Comparison of ENCODE assay signal across 17 mouse cellular contexts in the genomic region with DNA sequence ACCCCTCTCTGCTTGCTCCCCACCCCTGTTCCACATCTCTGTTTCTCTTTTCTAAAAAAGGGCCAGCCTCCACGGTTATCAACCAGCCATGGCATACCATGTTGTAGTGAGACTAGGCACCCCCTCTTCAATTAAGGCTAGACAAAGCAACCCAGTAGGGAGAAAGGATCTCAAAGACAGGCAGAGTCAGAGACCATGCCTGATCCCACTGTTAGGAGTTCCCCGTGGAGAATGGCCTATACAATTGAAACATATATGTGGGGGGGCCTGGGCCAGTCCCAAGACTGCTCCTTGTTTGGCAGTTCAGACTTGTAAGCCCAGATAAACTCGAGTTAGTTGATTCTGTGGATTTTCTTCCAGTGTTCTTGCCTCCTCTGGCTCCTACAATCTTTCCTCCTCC.
"Had no signal": no experiment of that assay in that cellular context is flagged by ENCODE, and none has a peak within 500 bp of the region (broad histone marks: within the 10 kb centered on the region; RNA-seq: fewer than 3 reads in every experiment).

No protein-coding gene starts in this region.

- DNase-seq: lung, adult 18-20 months; lung, embryonic 14.5 days; lung, postnatal 10 days; lung, postnatal 4 days; retina, postnatal 1 day; right cerebral cortex, adult 18-20 months; right cerebral cortex, postnatal 25 days; right cerebral cortex, postnatal 4 days; spleen, adult 18-20 months; thymus, adult 18-20 months; thymus, postnatal 14 days; thymus, postnatal 36 days had no signal

- H3K4me2 ChIP-seq: lung, embryonic 14.5 days; neural tube, embryonic 13.5 days; neural tube, embryonic 15.5 days had no signal

- H3K27me3 ChIP-seq: neural tube, embryonic 13.5 days; neural tube, embryonic 15.5 days had no signal

- H3K36me3 ChIP-seq: midbrain, embryonic 10.5 days; neural tube, embryonic 13.5 days; neural tube, embryonic 15.5 days had no signal

- H3K9ac ChIP-seq: liver, embryonic 14.5 days; lung, embryonic 14.5 days; neural tube, embryonic 13.5 days; neural tube, embryonic 15.5 days had no signal

- H3K27ac ChIP-seq: liver, embryonic 14.5 days; midbrain, embryonic 10.5 days; neural tube, embryonic 13.5 days; neural tube, embryonic 15.5 days had no signal

- H3K4me3 ChIP-seq: midbrain, embryonic 10.5 days; myocyte; neural tube, embryonic 13.5 days; neural tube, embryonic 15.5 days had no signal

- H3K9me3 ChIP-seq: midbrain, embryonic 10.5 days; neural tube, embryonic 13.5 days; neural tube, embryonic 15.5 days had no signal

- H3K4me1 ChIP-seq: neural tube, embryonic 15.5 days had no signal
